Mouse (Mus musculus) heart, adult 2 months (tissue): ENCODE results near the gene Cpn1. TPM values are rescaled to one million over a fixed set of nuclear protein-coding genes. Genes with fewer than 3 reads are reported as not detected.

Source experiments
- DNase-seq, 2 experiments: peaks; one replicate each; pipeline ENCODE4 v3.0.0; 2021
- H3K27ac ChIP-seq: fragments of 200-600 bp; 2 replicates; pipeline ENCODE4 v1.8.1; 2022
- H3K27me3 ChIP-seq: fragments of 200-500 bp; 2 replicates; pipeline ENCODE4 v1.6.1; 2012; ENCODE audit warnings: mild to moderate bottlenecking, low read length, inconsistent platforms, mixed read lengths; ENCODE audit not compliant: control insufficient read depth, insufficient read depth
- H3K36me3 ChIP-seq: fragments of 200-500 bp; 2 replicates; pipeline ENCODE4 v1.6.1; 2012; ENCODE audit warnings: low read length, inconsistent platforms; ENCODE audit not compliant: control insufficient read depth, insufficient read depth
- H3K4me1 ChIP-seq: fragments of 200-500 bp; 2 replicates; pipeline ENCODE4 v1.6.1; 2011; ENCODE audit warnings: low read length; ENCODE audit not compliant: control insufficient read depth, insufficient read depth
- H3K4me3 ChIP-seq: fragments of 200-600 bp; 2 replicates; pipeline ENCODE4 v1.8.1; 2022
- H3K79me2 ChIP-seq: fragments of 200-500 bp; replicated peaks from 2 replicates; pipeline ENCODE4 v1.6.1; 2012; ENCODE audit warnings: mild to moderate bottlenecking, inconsistent platforms, low read length, moderate library complexity, mixed read lengths; ENCODE audit not compliant: control insufficient read depth, insufficient read depth
- H3K9ac ChIP-seq: fragments of 200-500 bp; 2 replicates; pipeline ENCODE4 v1.6.1; 2012; ENCODE audit warnings: low read depth, mild to moderate bottlenecking, control low read depth, inconsistent platforms, low read length, mixed read lengths
- CTCF ChIP-seq: fragments of 200-600 bp; IDR thresholded peaks from 2 replicates; pipeline ENCODE4 v1.8.1; 2022; ENCODE audit warnings: antibody characterized with exemption, mild to moderate bottlenecking, moderate library complexity
- EP300 ChIP-seq: fragments of 200-500 bp; IDR thresholded peaks from 2 replicates; pipeline ENCODE4 v1.6.1; 2011; ENCODE audit warnings: low read depth, low read length, control low read depth; ENCODE audit not compliant: insufficient read depth
- POLR2A ChIP-seq: fragments of 200-500 bp; IDR thresholded peaks from 2 replicates; pipeline ENCODE4 v1.6.1; 2011; ENCODE audit warnings: mild to moderate bottlenecking, low read depth, low read length, control low read depth; ENCODE audit not compliant: insufficient read depth
- WGBS: fragments of 180-500 bp; shearing (Covaris S2); methylation state at CpG from one replicate; pipeline ENCODE4 v1.1.7; 2018; 5-methylcytosine and 5-hydroxymethylcytosine counted together
- intact Hi-C: fragments of 180-260 bp; cut with DNase I; formaldehyde crosslinking; loops from one replicate; pipeline ENCODE4 v1.15.1; 2025
- polyA plus RNA-seq: library from polyadenylated mRNA; depleted of rRNA; stranded (reverse); fragments of >200 nt; gene quantifications from 2 replicates; pipeline ENCODE4 v1.2.3, GENCODE M21; 2012
- total RNA-seq, 2 experiments: library from RNA; stranded (reverse); gene quantifications; 2 replicates each; pipeline ENCODE4 v1.2.3; 2021

Cpn1 gene
- total and polyA plus RNA-seq, 3 experiments: 0.18 to 0.31 TPM; not detected in 1

- Histone ChIP-seq H3K27me3 (no peaks in the 10 kb centered on the region), H3K9ac (no peak overlapping the region), H3K79me2 (peaks cover 9% of the 10 kb centered on the region), H3K27ac (no peak overlapping the region), H3K4me3 (no peak overlapping the region), H3K36me3 (no peaks in the 10 kb centered on the region), H3K4me1 (peaks cover 5% of the 10 kb centered on the region)
- no peak for TF ChIP-seq POLR2A
- TF ChIP-seq EP300: no peak
- WGBS: 87% methylated on average over 6 of the region's 6 CpGs
- no peak for DNase-seq
- intact Hi-C loops: no loop called here
These were observed 55.4 kb downstream of the Cpn1 start for GRCm38 (mm10) chr19:43930926-43931325.

GRCm38 (mm10) chr19:43930366-43930765, 56.0 kb downstream of the Cpn1 start:
- no peak for DNase-seq
- intact Hi-C loops: no loop called here
- Histone ChIP-seq H3K27me3 (no peaks in the 10 kb centered on the region), H3K4me1 (peaks cover 5% of the 10 kb centered on the region), H3K79me2 (peaks cover 9% of the 10 kb centered on the region), H3K36me3 (no peaks in the 10 kb centered on the region), H3K4me3 (no peak overlapping the region), H3K27ac (no peak overlapping the region), H3K9ac (no peak overlapping the region)
- no peak for TF ChIP-seq POLR2A
- no peak for TF ChIP-seq EP300
- WGBS: 25% methylated on average over 7 of the region's 7 CpGs

GRCm38 (mm10) chr19:43929869-43930268, 56.5 kb downstream of the Cpn1 start:
- 62% methylated on average over 11 of the region's 11 CpGs for WGBS
- Histone ChIP-seq H3K36me3 (no peaks in the 10 kb centered on the region), H3K27me3 (no peaks in the 10 kb centered on the region), H3K4me3 (no peak overlapping the region), H3K9ac (no peak overlapping the region), H3K27ac (no peak overlapping the region), H3K4me1 (peaks cover 5% of the 10 kb centered on the region), H3K79me2 (peaks cover 9% of the 10 kb centered on the region)
- TF ChIP-seq CTCF: no peak
- no peak for DNase-seq
- intact Hi-C loops: no loop called here

GRCm38 (mm10) chr19:43927967-43928366, 58.4 kb downstream of the Cpn1 start:
- no peak overlapping the region for H3K9ac ChIP-seq
- intact Hi-C loops: no loop called here
- WGBS: 61% methylated on average over 5 of the region's 5 CpGs

GRCm38 (mm10) chr19:43927057-43927456, 59.3 kb downstream of the Cpn1 start:
- no peak for DNase-seq
- WGBS: 54% methylated on average over 10 of the region's 10 CpGs
- intact Hi-C loops: no loop called here
- H3K4me1 ChIP-seq: peaks cover 5% of the 10 kb centered on the region
- 0 out of 2 replicates have a peak overlapping the region, but pooled peaks have one; percentile 6 for H3K9ac ChIP-seq
- peaks cover 7% of the 10 kb centered on the region for H3K79me2 ChIP-seq
- H3K27me3 ChIP-seq: no peaks in the 10 kb centered on the region
- TF ChIP-seq EP300 (no peak), CTCF (no peak), POLR2A (no peak)
- H3K4me3 ChIP-seq: no peak overlapping the region
- H3K27ac ChIP-seq: no peak overlapping the region
- H3K36me3 ChIP-seq: no peaks in the 10 kb centered on the region

More at GRCm38 (mm10) chr19:43927967-43928366, 58.4 kb downstream of the Cpn1 start:
- peaks cover 7% of the 10 kb centered on the region for H3K79me2 ChIP-seq
- no peaks in the 10 kb centered on the region for H3K27me3 ChIP-seq
- TF ChIP-seq CTCF (no peak), EP300 (no peak), POLR2A (no peak)
- peaks cover 5% of the 10 kb centered on the region for H3K4me1 ChIP-seq
- DNase-seq: no peak
- H3K36me3 ChIP-seq: no peaks in the 10 kb centered on the region
- no peak overlapping the region for H3K27ac ChIP-seq
- no peak overlapping the region for H3K4me3 ChIP-seq

GRCm38 (mm10) chr19:43926141-43926987, 60.0 kb downstream of the Cpn1 start:
- Histone ChIP-seq H3K4me1 (peaks cover 7% of the 10 kb centered on the region), H3K36me3 (no peaks in the 10 kb centered on the region), H3K4me3 (no peak overlapping the region), H3K79me2 (peaks cover 6% of the 10 kb centered on the region), H3K27ac (no peak overlapping the region), H3K9ac (no peak overlapping the region), H3K27me3 (no peaks in the 10 kb centered on the region)
- no peak for TF ChIP-seq EP300
- DNase-seq: no peak
- intact Hi-C loops: no loop called here
- 65% methylated on average over 10 of the region's 10 CpGs for WGBS
